ENCODE assay signal across 24 mouse cellular contexts in genomic region chr5:41983556-41983955, GRCm38 (mm10).
"Had no signal": no experiment of that assay in that cellular context is flagged by ENCODE, and none has a peak within 500 bp of the region (broad histone marks: within the 10 kb centered on the region; RNA-seq: fewer than 3 reads in every experiment).

No protein-coding gene starts in this region.

- H3K9me3 ChIP-seq: heart, embryonic 10.5 days; heart, embryonic 12.5 days; hindbrain, embryonic 10.5 days; hindbrain, embryonic 12.5 days; intestine, embryonic 15.5 days; limb, embryonic 13.5 days; limb, embryonic 15.5 days had no signal

- DNase-seq: gastrocnemius, adult 2 months; gastrocnemius, postnatal 10 days; gastrocnemius, postnatal 25 days; heart, adult 18-20 months; heart, postnatal 10 days; heart, postnatal 4 days; kidney, adult 18-20 months; kidney, adult 8-10 months; kidney, postnatal 10 days; kidney, postnatal 36 days; layer of hippocampus, adult 9-11 months; layer of hippocampus, postnatal 36 days; left cerebral cortex, postnatal 4 days had no signal

- H3K9ac ChIP-seq: heart, embryonic 12.5 days; hindbrain, embryonic 12.5 days; hindbrain, embryonic 14.5 days; intestine, embryonic 15.5 days; limb, embryonic 13.5 days; limb, embryonic 15.5 days had no signal

- H3K4me3 ChIP-seq: gastrocnemius, adult 2 months; heart, embryonic 10.5 days; heart, embryonic 12.5 days; hindbrain, embryonic 10.5 days; hindbrain, embryonic 12.5 days; intestine, embryonic 15.5 days; limb, embryonic 13.5 days; limb, embryonic 15.5 days had no signal

- H3K4me2 ChIP-seq: heart, embryonic 12.5 days; hindbrain, embryonic 12.5 days; hindbrain, embryonic 14.5 days; intestine, embryonic 15.5 days; limb, embryonic 13.5 days; limb, embryonic 15.5 days had no signal

- H3K36me3 ChIP-seq: heart, embryonic 10.5 days; heart, embryonic 12.5 days; hindbrain, embryonic 10.5 days; hindbrain, embryonic 12.5 days; intestine, embryonic 15.5 days; limb, embryonic 13.5 days; limb, embryonic 15.5 days had no signal

- H3K27me3 ChIP-seq: heart, embryonic 12.5 days; hindbrain, embryonic 12.5 days; intestine, embryonic 15.5 days; limb, embryonic 13.5 days; limb, embryonic 15.5 days had no signal

- H3K27ac ChIP-seq: gastrocnemius, adult 2 months; heart, embryonic 10.5 days; hindbrain, embryonic 10.5 days; hindbrain, embryonic 12.5 days; hindbrain, embryonic 14.5 days; intestine, embryonic 15.5 days; limb, embryonic 13.5 days; limb, embryonic 15.5 days had no signal

- ATAC-seq: hindbrain, embryonic 16.5 days; inflammation-experienced regulatory T-cells, adult 6 months; intestine, embryonic 15.5 days; intestine, postnatal 0 days had no signal

- H3K4me1 ChIP-seq: heart, embryonic 10.5 days; heart, embryonic 12.5 days; hindbrain, embryonic 10.5 days; hindbrain, embryonic 12.5 days; intestine, embryonic 15.5 days; limb, embryonic 13.5 days; limb, embryonic 15.5 days had no signal
